Mouse (Mus musculus) testis, adult 2 months (tissue): ENCODE data around the gene Mipol1.

Experiments
- CTCF ChIP-seq: fragments of 200-500 bp; IDR thresholded peaks from 2 replicates; pipeline ENCODE4 v1.5.1; 2012; ENCODE audit warnings: low read depth, mild to moderate bottlenecking, inconsistent platforms, low read length, moderate library complexity; ENCODE audit not compliant: control insufficient read depth, insufficient read depth, insufficient replicate concordance
- POLR2A ChIP-seq: fragments of 200-500 bp; IDR thresholded peaks from 2 replicates; pipeline ENCODE4 v1.6.1; 2012; ENCODE audit warnings: low read depth, mild to moderate bottlenecking, inconsistent platforms, low read length, moderate library complexity; ENCODE audit not compliant: control insufficient read depth

GRCm38 (mm10) chr12:57496347-57497119, 266.3 kb downstream of the Mipol1 start:
- TF ChIP-seq CTCF (no peak), POLR2A (no peak)
